In the genomic region with DNA sequence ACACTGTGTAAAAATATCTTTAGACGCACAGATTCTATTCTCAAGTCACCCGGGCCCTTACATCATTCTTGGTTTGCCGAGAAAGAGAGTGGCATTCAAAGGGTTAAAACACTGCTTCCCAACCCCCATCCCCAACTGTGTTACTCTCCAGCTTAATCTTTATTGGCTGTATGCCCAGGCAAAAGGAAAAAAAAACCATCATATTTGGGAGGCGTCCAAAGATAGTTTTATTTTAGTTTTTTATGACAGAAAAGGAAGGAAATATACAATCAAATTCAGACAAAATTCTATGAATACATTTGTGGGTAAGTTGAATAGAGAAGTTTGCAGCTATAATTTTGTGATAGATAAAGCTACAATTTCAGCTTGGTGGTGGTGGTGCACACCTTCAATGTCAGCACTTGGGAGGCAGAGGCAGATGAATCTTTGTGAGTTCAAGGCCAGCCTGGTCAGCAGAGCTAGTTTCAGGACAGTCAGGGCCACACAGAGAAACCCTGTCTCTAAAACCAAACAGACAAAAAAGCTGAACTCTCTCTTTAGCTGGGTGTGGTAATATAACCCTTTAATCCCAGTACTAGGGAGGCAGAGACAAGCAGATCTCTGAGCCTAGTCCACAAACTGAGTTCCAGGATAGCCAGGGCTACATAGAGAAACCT, we compare ENCODE assay signal across 8 mouse cellular contexts.
DNase-seq lines count a peak whose midpoint lies in the region.

No protein-coding gene starts in this region.

- H3K27ac ChIP-seq in heart, embryonic 10.5 days: no peak overlapping the region
- 0 out of 2 replicates have a peak overlapping the region, but pooled peaks have one; percentile 33 for H3K27ac ChIP-seq in brown adipose tissue, adult 24 weeks (replicated peaks; ENCODE audit: low read depth, low read length)

- no peak overlapping the region for H3K4me3 ChIP-seq in heart, embryonic 10.5 days
- H3K4me3 ChIP-seq in brown adipose tissue, adult 24 weeks (ENCODE audit: insufficient read depth, low read depth, low read length): no peak overlapping the region

- H3K9me3 ChIP-seq in heart, embryonic 10.5 days: no peaks in the 10 kb centered on the region

- DNase-seq in heart, adult 18-20 months: peak; percentile 36 to 60
- DNase-seq in heart, embryonic 10.5 days (ENCODE audit: low spot score): no peak
- peak; percentile 79 for DNase-seq in 3T3-L1 (ENCODE audit: low read depth, low spot score)
- peak; percentile 17 to 19 for DNase-seq in kidney, postnatal 36 days
- DNase-seq in testis, postnatal 14 days (ENCODE audit: low spot score): no peak
- DNase-seq in ovary, postnatal 36 days (ENCODE audit: low spot score): no peak
- no peak for DNase-seq in gastrocnemius, postnatal 10 days

- H3K4me1 ChIP-seq in heart, embryonic 10.5 days: peaks cover 9% of the 10 kb centered on the region; the same call in 1 of the 2 replicates
- peaks cover 11% of the 10 kb centered on the region; the same call in 1 of the 2 replicates for H3K4me1 ChIP-seq in brown adipose tissue, adult 24 weeks (ENCODE audit: control insufficient read depth, insufficient read depth, insufficient read length, low read length)

- no peaks in the 10 kb centered on the region for H3K27me3 ChIP-seq in heart, embryonic 10.5 days (ENCODE audit: insufficient read depth, poor library complexity, severe bottlenecking)

- WGBS in heart, embryonic 10.5 days: 74% methylated on average over 4 of the region's 4 CpGs

- no peaks in the 10 kb centered on the region for H3K36me3 ChIP-seq in heart, embryonic 10.5 days

Comparison
In these comparisons a context has a peak if more than half of its experiments do, and no peak if none do; other contexts are left out.
1. DNase-seq: peak in heart, adult 18-20 months (2 of 2), 3T3-L1 (single experiment) and kidney, postnatal 36 days (2 of 2); none in heart, embryonic 10.5 days (single experiment), testis, postnatal 14 days (single experiment), ovary, postnatal 36 days (single experiment) and gastrocnemius, postnatal 10 days (single experiment).